Mouse (Mus musculus) hindbrain, embryonic 16.5 days (tissue): ENCODE data around the gene Orc4. TPM values are rescaled to one million over a fixed set of nuclear protein-coding genes. Genes with fewer than 3 reads are reported as not detected.

Experiments
- ATAC-seq: fragments of 200-750 bp; cut with Nextera tagmentation; 2 replicates; pipeline ENCODE4 v1.8.0; 2017; ENCODE audit warnings: moderate TSS enrichment, moderate library complexity
- H3K27ac ChIP-seq: fragments of 300-500 bp; sonication (generic); 2 replicates; pipeline ENCODE4 v1.5.1; 2014; ENCODE audit warnings: low read depth, mild to moderate bottlenecking, control low read depth, low read length, moderate library complexity
- H3K27me3 ChIP-seq: fragments of 300-500 bp; sonication (generic); replicated peaks from 2 replicates; pipeline ENCODE4 v1.6.1; 2014; ENCODE audit warnings: low read length; ENCODE audit not compliant: control insufficient read depth, insufficient read depth
- H3K36me3 ChIP-seq: fragments of 300-500 bp; sonication (generic); 2 replicates; pipeline ENCODE4 v1.6.1; 2014; ENCODE audit warnings: mild to moderate bottlenecking, low read length, moderate library complexity, mixed read lengths; ENCODE audit not compliant: control insufficient read depth, insufficient read depth
- H3K4me1 ChIP-seq: fragments of 300-500 bp; sonication (generic); 2 replicates; pipeline ENCODE4 v1.6.1; 2014; ENCODE audit warnings: low read depth, low read length; ENCODE audit not compliant: control insufficient read depth, insufficient read depth
- H3K4me2 ChIP-seq: fragments of 300-500 bp; sonication (generic); 2 replicates; pipeline ENCODE4 v1.6.1; 2014; ENCODE audit warnings: mild to moderate bottlenecking, low read length, control low read depth, moderate library complexity
- H3K4me3 ChIP-seq: fragments of 300-500 bp; sonication (generic); 2 replicates; pipeline ENCODE4 v1.5.1; 2014; ENCODE audit warnings: mild to moderate bottlenecking, low read length, control low read depth, moderate library complexity
- H3K9ac ChIP-seq: fragments of 300-500 bp; sonication (generic); 2 replicates; pipeline ENCODE4 v1.6.1; 2014; ENCODE audit warnings: low read depth, mild to moderate bottlenecking, control low read depth, low read length, moderate library complexity
- H3K9me3 ChIP-seq: fragments of 300-500 bp; sonication (generic); 2 replicates; pipeline ENCODE4 v1.6.1; 2014; ENCODE audit warnings: mild to moderate bottlenecking, low read length, moderate library complexity; ENCODE audit not compliant: control insufficient read depth
- WGBS: fragments of 180-500 bp; shearing (Covaris S2); extraction: QIAGEN DNeasy Blood & Tissue Kit; methylation state at CpG from one replicate; pipeline ENCODE4 v1.1.7; 2014; 5-methylcytosine and 5-hydroxymethylcytosine counted together
- polyA plus RNA-seq: library from polyadenylated mRNA; unstranded; fragments of >200 nt; fragmentation: Nextera tagmentation; extraction: Ambion mirVana; gene quantifications from 2 replicates; pipeline ENCODE4 v1.2.1, GENCODE M21; 2015

Gene Orc4
- polyA plus RNA-seq: 77.4 and 88.5 TPM in 2 replicates

DNA sequence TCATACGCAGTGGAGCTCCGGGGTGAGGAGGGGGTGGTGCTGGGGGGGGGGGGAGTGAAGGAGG, at the start of gene Orc4:
Orc4 (minus strand) TSS at position 26 of the 64 bp plus-strand sequence.
- Histone ChIP-seq H3K36me3 (no peaks in the 10 kb centered on the region), H3K4me3 (peak within 1 kb of the TSS; percentile 90), H3K27ac (peak within 1 kb of the TSS; percentile 98), H3K9ac (peak within 1 kb of the TSS; percentile 88), H3K4me2 (peak within 1 kb of the TSS; percentile 59), H3K9me3 (no peaks in the 10 kb centered on the region), H3K4me1 (peaks cover 12% of the 10 kb centered on the region), H3K27me3 (no peaks in the 10 kb centered on the region)
- no peak for ATAC-seq
- WGBS: 0% methylated on average over 2 of the region's 2 CpGs

GRCm38 (mm10) chr2:48990322-48990721, 40.2 kb upstream of the Orc4 start:
- no peak overlapping the region for H3K27ac ChIP-seq
- H3K4me3 ChIP-seq: no peak overlapping the region
- H3K9me3 ChIP-seq: no peaks in the 10 kb centered on the region
- WGBS: 94% methylated on average over 3 of the region's 3 CpGs
- H3K36me3 ChIP-seq: no peaks in the 10 kb centered on the region
- no peak overlapping the region for H3K4me2 ChIP-seq
- no peaks in the 10 kb centered on the region for H3K27me3 ChIP-seq
- no peaks in the 10 kb centered on the region for H3K4me1 ChIP-seq
- H3K9ac ChIP-seq: no peak overlapping the region
- ATAC-seq: no peak

DNA sequence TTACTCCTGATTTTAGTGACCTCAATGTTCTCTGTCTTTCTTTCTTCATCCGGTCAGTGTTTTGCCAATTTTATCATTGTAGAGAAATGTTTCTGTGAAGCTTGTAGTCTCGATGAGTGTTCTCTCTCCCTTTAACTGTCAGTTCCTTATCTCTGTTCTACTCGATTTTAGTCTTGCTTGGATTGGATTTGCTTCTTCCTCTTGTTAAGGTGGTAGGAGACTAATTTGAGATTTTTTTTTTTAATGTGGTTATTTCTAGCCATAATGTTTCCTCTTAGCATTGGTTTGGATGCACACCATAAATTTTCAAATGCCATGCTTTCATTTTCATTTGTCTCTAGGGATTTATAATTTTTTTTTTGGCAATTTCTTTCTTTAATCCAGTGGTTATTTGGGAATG, 28.8 kb upstream of the Orc4 start:
- Histone ChIP-seq H3K9ac (no peak overlapping the region), H3K4me3 (no peak overlapping the region), H3K9me3 (no peaks in the 10 kb centered on the region), H3K27me3 (no peaks in the 10 kb centered on the region), H3K27ac (no peak overlapping the region), H3K4me2 (no peak overlapping the region), H3K4me1 (no peaks in the 10 kb centered on the region), H3K36me3 (no peaks in the 10 kb centered on the region)
- ATAC-seq: no peak
- WGBS: 85% methylated on average over 3 of the region's 3 CpGs

- WGBS: 69% methylated on average over 3 of the region's 3 CpGs
- H3K27me3 ChIP-seq: no peaks in the 10 kb centered on the region
- ATAC-seq: no peak
- H3K4me2 ChIP-seq: no peak overlapping the region
- H3K27ac ChIP-seq: no peak overlapping the region
- H3K9ac ChIP-seq: no peak overlapping the region
- no peak overlapping the region for H3K4me3 ChIP-seq
- H3K36me3 ChIP-seq: no peaks in the 10 kb centered on the region
- H3K9me3 ChIP-seq: no peaks in the 10 kb centered on the region
- H3K4me1 ChIP-seq: peaks cover 3% of the 10 kb centered on the region
These were observed 6.5 kb upstream of the Orc4 start for GRCm38 (mm10) chr2:48956591-48956990.

GRCm38 (mm10) chr2:48950316-48950880, 321 bp upstream of the Orc4 start:
- peak overlapping the region; percentile 59 for H3K4me2 ChIP-seq
- H3K4me1 ChIP-seq: peaks cover 12% of the 10 kb centered on the region
- H3K36me3 ChIP-seq: no peaks in the 10 kb centered on the region
- H3K9me3 ChIP-seq: no peaks in the 10 kb centered on the region
- 9% methylated on average over 6 of the region's 6 CpGs for WGBS
- H3K27me3 ChIP-seq: no peaks in the 10 kb centered on the region
- no peak for ATAC-seq
- H3K27ac ChIP-seq: peak overlapping the region; percentile 98
- peak overlapping the region; percentile 88 for H3K9ac ChIP-seq
- peak overlapping the region; percentile 90 for H3K4me3 ChIP-seq

DNA sequence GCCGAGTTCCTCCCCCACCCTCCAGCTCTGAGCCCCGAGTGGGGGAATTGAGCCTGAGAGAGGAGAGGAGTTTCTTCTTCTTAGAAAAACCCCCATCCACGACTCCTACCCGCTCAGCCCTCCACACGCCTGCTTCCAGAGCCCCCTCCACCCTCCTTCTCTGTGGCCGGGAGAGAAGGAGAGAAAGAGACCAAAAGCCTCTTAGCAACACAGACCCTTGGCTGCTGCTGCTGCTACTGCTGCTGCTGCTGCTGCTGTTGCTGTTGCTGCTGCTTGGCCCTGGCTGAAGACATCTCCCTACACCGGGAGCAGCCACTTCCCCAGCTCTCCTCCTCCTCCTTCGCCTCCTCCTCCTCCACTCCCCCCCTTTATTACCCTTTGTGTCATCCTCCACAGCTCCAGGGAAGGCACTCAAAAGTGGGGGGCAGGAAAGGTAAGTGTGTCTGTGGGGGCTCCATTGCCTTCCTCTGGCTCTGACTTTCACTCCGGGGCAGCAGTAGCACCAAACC, 280 bp downstream of the Orc4 start:
- Histone ChIP-seq H3K4me1 (peaks cover 12% of the 10 kb centered on the region), H3K36me3 (no peaks in the 10 kb centered on the region), H3K4me2 (peak overlapping the region; percentile 59), H3K9ac (peak overlapping the region; percentile 88), H3K9me3 (no peaks in the 10 kb centered on the region), H3K27me3 (no peaks in the 10 kb centered on the region), H3K4me3 (peak overlapping the region; percentile 90), H3K27ac (peak overlapping the region; percentile 98)
- 0% methylated on average over 8 of the region's 9 CpGs for WGBS
- ATAC-seq: peak; percentile 78

DNA sequence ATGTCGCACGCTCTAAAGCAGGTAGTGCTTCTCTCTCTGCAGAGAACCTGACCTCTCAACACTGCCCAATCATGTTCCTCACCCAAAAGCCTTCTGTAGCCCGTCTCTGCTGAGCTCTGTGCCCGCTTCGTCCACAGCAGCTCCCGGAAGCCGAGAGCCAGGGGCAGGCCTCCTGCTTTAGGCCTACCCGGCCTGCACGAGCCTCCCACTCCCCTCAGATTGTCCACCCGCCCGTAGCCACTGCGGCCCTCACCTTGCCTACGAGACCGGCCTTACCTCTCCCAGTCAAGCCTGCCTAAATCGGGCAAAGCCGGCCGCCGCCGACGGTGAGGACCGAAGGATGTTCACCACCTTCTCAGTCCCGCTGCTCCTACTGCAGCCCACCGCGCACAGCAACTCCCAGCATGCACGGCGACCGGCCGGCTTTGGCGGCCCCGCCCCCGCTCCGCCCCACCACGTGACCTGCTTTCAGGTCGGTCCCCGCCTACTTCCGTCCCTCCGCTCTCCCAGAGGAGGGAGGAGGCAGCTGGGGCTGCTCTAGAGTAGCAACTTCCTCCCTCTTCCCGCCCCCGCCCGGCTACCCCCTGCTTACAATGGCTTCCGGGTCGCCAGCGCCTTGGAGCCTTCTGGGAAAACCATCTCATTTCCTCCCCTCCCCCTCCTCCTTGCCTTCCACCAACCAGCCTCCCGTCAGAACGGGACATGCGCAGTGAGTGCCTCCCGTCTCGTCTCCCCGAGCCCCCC, 1.1 kb downstream of the Orc4 start, which contains the start of gene Mbd5:
Mbd5 (plus strand) TSS at position 668 of the 744 bp plus-strand sequence.
- peak within 1 kb of the TSS; percentile 90 for H3K4me3 ChIP-seq
- H3K27me3 ChIP-seq: no peaks in the 10 kb centered on the region
- H3K4me1 ChIP-seq: peaks cover 12% of the 10 kb centered on the region
- no peaks in the 10 kb centered on the region for H3K36me3 ChIP-seq
- H3K9ac ChIP-seq: peak within 1 kb of the TSS; percentile 95
- WGBS: under 1% methylated on average over 46 of the region's 49 CpGs
- H3K27ac ChIP-seq: peak within 1 kb of the TSS; percentile 98
- peak within 1 kb of the TSS; percentile 66 for H3K4me2 ChIP-seq
- H3K9me3 ChIP-seq: no peaks in the 10 kb centered on the region
- peak; percentile 98 for ATAC-seq

DNA sequence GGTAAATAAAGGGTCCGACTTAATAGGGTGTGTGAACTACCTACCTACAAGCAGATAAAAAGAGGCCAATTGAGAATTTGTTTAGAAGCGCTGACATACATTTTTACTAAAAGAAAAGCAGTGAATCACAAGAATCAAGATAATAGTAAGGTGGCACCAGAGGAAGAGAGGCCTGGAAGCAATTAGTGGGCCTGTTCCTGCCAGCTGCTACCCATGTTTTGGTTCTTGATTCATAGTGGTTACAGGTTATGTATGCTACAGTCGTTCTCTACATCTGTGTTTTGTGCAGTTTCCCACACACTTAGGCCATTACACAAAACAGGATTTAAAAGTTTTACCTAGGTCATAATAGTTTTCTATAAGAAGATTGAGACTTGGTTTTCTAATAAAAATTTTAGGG, 2.3 kb downstream of the Orc4 start:
- Histone ChIP-seq H3K27me3 (no peaks in the 10 kb centered on the region), H3K9me3 (no peaks in the 10 kb centered on the region), H3K4me3 (peak overlapping the region; percentile 90; the same call in 1 of the 2 replicates), H3K27ac (no peak overlapping the region), H3K36me3 (no peaks in the 10 kb centered on the region), H3K4me1 (peaks cover 12% of the 10 kb centered on the region), H3K9ac (no peak overlapping the region), H3K4me2 (peak overlapping the region; percentile 66)
- ATAC-seq: no peak
- 67% methylated on average over 3 of the region's 3 CpGs for WGBS

DNA sequence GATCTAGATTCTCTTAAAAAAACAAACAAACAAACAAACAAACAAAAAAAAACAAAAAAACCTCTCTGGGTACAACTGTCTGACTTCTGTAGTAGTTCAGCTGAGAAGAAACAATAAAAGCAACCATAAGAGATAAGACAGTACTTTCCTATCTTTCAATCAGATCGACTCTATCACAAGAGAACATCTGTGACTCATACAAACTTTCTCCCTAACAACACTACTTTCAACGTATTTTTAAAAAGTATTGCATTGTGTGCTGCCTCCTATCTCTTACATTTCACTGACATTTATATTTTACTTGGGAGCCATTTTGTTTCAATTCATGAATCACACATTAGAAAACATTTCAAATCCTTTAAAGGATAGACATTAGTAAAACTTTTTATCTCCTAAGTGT, 15.0 kb downstream of the Orc4 start:
- 84% methylated on average over 2 of the region's 2 CpGs for WGBS
- H3K27ac ChIP-seq: no peak overlapping the region
- H3K9me3 ChIP-seq: no peaks in the 10 kb centered on the region
- H3K4me2 ChIP-seq: no peak overlapping the region
- ATAC-seq: no peak
- H3K4me1 ChIP-seq: no peaks in the 10 kb centered on the region
- no peak overlapping the region for H3K9ac ChIP-seq
- H3K27me3 ChIP-seq: no peaks in the 10 kb centered on the region
- no peak overlapping the region for H3K4me3 ChIP-seq
- H3K36me3 ChIP-seq: peaks cover 6% of the 10 kb centered on the region; the same call in 1 of the 2 replicates
